Mouse (Mus musculus) gastrocnemius, adult 2 months (tissue): Measurements from ENCODE around the gene Rpl21. TPM values are rescaled to one million over a fixed set of nuclear protein-coding genes. Genes with fewer than 3 reads are reported as not detected.

ENCODE experiments used
- DNase-seq: peaks from one replicate; pipeline ENCODE4 v3.0.0; 2022
- H3K27ac ChIP-seq: fragments of 200-600 bp; 2 replicates; pipeline ENCODE4 v1.8.1; 2022; ENCODE audit warnings: mild to moderate bottlenecking
- H3K4me3 ChIP-seq: fragments of 200-600 bp; 2 replicates; pipeline ENCODE4 v1.8.1; 2022; ENCODE audit warnings: mild to moderate bottlenecking, moderate library complexity
- CTCF ChIP-seq: fragments of 200-600 bp; IDR thresholded peaks from 2 replicates; pipeline ENCODE4 v1.8.1; 2022; ENCODE audit warnings: antibody characterized with exemption, mild to moderate bottlenecking, moderate library complexity
- intact Hi-C: fragments of 180-260 bp; cut with DNase I; formaldehyde crosslinking; loops from one replicate; pipeline ENCODE4 v1.15.1; 2025
- total RNA-seq, 2 experiments: library from RNA; stranded (reverse); gene quantifications; 2 replicates each; pipeline ENCODE4 v1.2.3; 2021

Gene Rpl21
- total RNA-seq, 2 experiments from 2014 or later = 120 to 155 TPM

GRCm38 (mm10) chr5:146806004-146806430 lies 26.7 kb upstream of the Rpl21 start:
- intact Hi-C loops = no loop called here
- Histone ChIP-seq H3K4me3 (no peak overlapping the region), H3K27ac (no peak overlapping the region)
- no peak for TF ChIP-seq CTCF
- DNase-seq = no peak

GRCm38 (mm10) chr5:146809951-146810350 lies 22.7 kb upstream of the Rpl21 start:
- Histone ChIP-seq H3K4me3 (no peak overlapping the region), H3K27ac (no peak overlapping the region)
- DNase-seq = no peak
- intact Hi-C loops = loop anchor here (2.0 kb wide), 1 partner anchor 69 kb away; no protein-coding TSS in a partner anchor
- no peak for TF ChIP-seq CTCF

- Histone ChIP-seq H3K4me3 (no peak overlapping the region), H3K27ac (no peak overlapping the region)
- DNase-seq = no peak
- no peak for TF ChIP-seq CTCF
- intact Hi-C loops = no loop called here
These were observed 19.8 kb upstream of the Rpl21 start for GRCm38 (mm10) chr5:146812866-146813265.

GRCm38 (mm10) chr5:146813421-146813820 lies 19.3 kb upstream of the Rpl21 start:
- TF ChIP-seq CTCF = peak; percentile 18; the same call in 1 of the 2 replicates
- no peak overlapping the region for H3K27ac ChIP-seq
- intact Hi-C loops = no loop called here

GRCm38 (mm10) chr5:146815394-146815793 lies 17.3 kb upstream of the Rpl21 start:
- TF ChIP-seq CTCF = no peak
- no peak for DNase-seq
- H3K4me3 ChIP-seq = no peak overlapping the region

More at GRCm38 (mm10) chr5:146813421-146813820, 19.3 kb upstream of the Rpl21 start:
- H3K4me3 ChIP-seq = no peak overlapping the region
- DNase-seq = no peak

GRCm38 (mm10) chr5:146817583-146817982 lies 15.1 kb upstream of the Rpl21 start:
- intact Hi-C loops = no loop called here
- DNase-seq = no peak
- no peak overlapping the region for H3K4me3 ChIP-seq
- TF ChIP-seq CTCF = no peak
- H3K27ac ChIP-seq = no peak overlapping the region

More at GRCm38 (mm10) chr5:146815394-146815793, 17.3 kb upstream of the Rpl21 start:
- no peak overlapping the region for H3K27ac ChIP-seq
- intact Hi-C loops = no loop called here

- DNase-seq = no peak
- TF ChIP-seq CTCF = no peak
- intact Hi-C loops = no loop called here
- Histone ChIP-seq H3K27ac (no peak overlapping the region), H3K4me3 (no peak overlapping the region)
These were observed 13.6 kb upstream of the Rpl21 start for GRCm38 (mm10) chr5:146818906-146819623.

- Histone ChIP-seq H3K27ac (no peak overlapping the region), H3K4me3 (no peak overlapping the region)
- no peak for DNase-seq
- no peak for TF ChIP-seq CTCF
- intact Hi-C loops = no loop called here
These were observed 9.7 kb upstream of the Rpl21 start for GRCm38 (mm10) chr5:146823005-146823404.

GRCm38 (mm10) chr5:146829528-146829927 lies 3.2 kb upstream of the Rpl21 start:
- no peak overlapping the region for H3K4me3 ChIP-seq
- intact Hi-C loops = no loop called here
- no peak overlapping the region for H3K27ac ChIP-seq
- TF ChIP-seq CTCF = no peak
- DNase-seq = no peak

- H3K27ac ChIP-seq = peak overlapping the region; percentile 100
These were observed 288 bp upstream of the Rpl21 start for GRCm38 (mm10) chr5:146832435-146832768.

GRCm38 (mm10) chr5:146833673-146834201 lies 1.0 kb downstream of the Rpl21 start:
- DNase-seq = no peak
- TF ChIP-seq CTCF = no peak
- H3K27ac ChIP-seq = peak overlapping the region; percentile 100
- peak overlapping the region; percentile 79 for H3K4me3 ChIP-seq
- intact Hi-C loops = loop anchor here (2.0 to 5.0 kb wide), 2 partner anchors 39 to 244 kb away; partner anchors contain the start of genes Lnx2, Polr1d and Usp12

More at GRCm38 (mm10) chr5:146832435-146832768, 288 bp upstream of the Rpl21 start:
- no peak for DNase-seq
- intact Hi-C loops = loop anchor here (2.0 to 5.0 kb wide), 2 partner anchors 38 to 245 kb away; partner anchors contain the start of genes Lnx2, Polr1d and Usp12
- no peak for TF ChIP-seq CTCF
- H3K4me3 ChIP-seq = peak overlapping the region; percentile 79

GRCm38 (mm10) chr5:146834959-146835358 lies 2.3 kb downstream of the Rpl21 start:
- DNase-seq = no peak
- Histone ChIP-seq H3K27ac (no peak overlapping the region), H3K4me3 (no peak overlapping the region)
- intact Hi-C loops = loop anchor here (5.0 kb wide), 2 partner anchors 128 to 242 kb away; partner anchors contain the start of genes Lnx2 and Polr1d
- TF ChIP-seq CTCF = no peak

- TF ChIP-seq CTCF = no peak
- no peak for DNase-seq
These were observed 5.5 kb downstream of the Rpl21 start for GRCm38 (mm10) chr5:146837967-146838720.

More at GRCm38 (mm10) chr5:146837967-146838720, 5.5 kb downstream of the Rpl21 start:
- H3K27ac ChIP-seq = no peak overlapping the region
- no peak overlapping the region for H3K4me3 ChIP-seq
- intact Hi-C loops = loop anchor here (5.0 kb wide), 1 partner anchor 131 kb away; no protein-coding TSS in a partner anchor
